In genomic region chr8:70359411-70359810, GRCm38 (mm10) we compare ENCODE assay signal across 11 mouse cellular contexts. TPM values are rescaled to one million over a fixed set of nuclear protein-coding genes. Genes with fewer than 3 reads are reported as not detected.
DNase-seq lines count a peak whose midpoint lies in the region; ATAC-seq lines count a peak whose summit lies in the region.
"Had no signal": no experiment of that assay in that cellular context is flagged by ENCODE, and none has a peak within 500 bp of the region (broad histone marks: within the 10 kb centered on the region; RNA-seq: fewer than 3 reads in every experiment).

No protein-coding gene starts in this region.

- H3K9me3 ChIP-seq in hindbrain, embryonic 14.5 days (ENCODE audit: control insufficient read depth, low read length), result no peaks in the 10 kb centered on the region
- H3K9me3 ChIP-seq in hindbrain, embryonic 11.5 days (ENCODE audit: control insufficient read depth, low read length), result no peaks in the 10 kb centered on the region
- H3K9me3 ChIP-seq: limb, embryonic 13.5 days had no signal

- H3K4me3 ChIP-seq in hindbrain, embryonic 14.5 days (replicated peaks; ENCODE audit: low read length), result no peak overlapping the region
- H3K4me3 ChIP-seq in hindbrain, embryonic 11.5 days (ENCODE audit: low read depth, low read length), result no peak overlapping the region
- H3K4me3 ChIP-seq: limb, embryonic 13.5 days had no signal

- DNase-seq in hindbrain, embryonic 14.5 days (ENCODE audit: low spot score), result peak; percentile 44
- no peak for DNase-seq in hindbrain, embryonic 11.5 days (ENCODE audit: low spot score)
- DNase-seq in testis, postnatal 10 days (ENCODE audit: low spot score), result peak; percentile 64
- no peak for DNase-seq in testis, postnatal 14 days (ENCODE audit: low spot score)
- peak; percentile 78 for DNase-seq in gastrocnemius, adult 18-20 months (ENCODE audit: low spot score)
- no peak for DNase-seq in layer of hippocampus, adult 18-20 months (ENCODE audit: low spot score in 2 of 2)
- DNase-seq: embryo, embryonic 11 days; thymus, postnatal 4 days had no signal

- ATAC-seq in hindbrain, embryonic 14.5 days (ENCODE audit: low FRiP score), result no peak
- no peak for ATAC-seq in hindbrain, embryonic 11.5 days (ENCODE audit: low FRiP score)
- ATAC-seq in megakaryocyte, adult 5-6 weeks (ENCODE audit: poor library complexity, severe bottlenecking), result no peak

- no peak overlapping the region for H3K27ac ChIP-seq in hindbrain, embryonic 14.5 days
- no peak overlapping the region for H3K27ac ChIP-seq in hindbrain, embryonic 11.5 days (ENCODE audit: low read depth, low read length)
- H3K27ac ChIP-seq: limb, embryonic 13.5 days had no signal

- WGBS in hindbrain, embryonic 14.5 days, result 33% methylated on average over 3 of the region's 3 CpGs
- 45% methylated on average over 3 of the region's 3 CpGs for WGBS in hindbrain, embryonic 11.5 days

- H3K4me2 ChIP-seq in hindbrain, embryonic 14.5 days (replicated peaks), result no peak overlapping the region
- no peak overlapping the region for H3K4me2 ChIP-seq in hindbrain, embryonic 11.5 days (replicated peaks; ENCODE audit: low read depth, low read length)
- H3K4me2 ChIP-seq: limb, embryonic 13.5 days had no signal

- no peak overlapping the region for H3K9ac ChIP-seq in hindbrain, embryonic 14.5 days
- no peak overlapping the region for H3K9ac ChIP-seq in hindbrain, embryonic 11.5 days (ENCODE audit: low read depth, low read length)
- H3K9ac ChIP-seq: limb, embryonic 13.5 days had no signal

- H3K36me3 ChIP-seq in hindbrain, embryonic 14.5 days (replicated peaks; ENCODE audit: control insufficient read depth, insufficient read depth), result no peaks in the 10 kb centered on the region
- H3K36me3 ChIP-seq in hindbrain, embryonic 11.5 days (ENCODE audit: control insufficient read depth, insufficient read depth, low read length), result no peaks in the 10 kb centered on the region
- H3K36me3 ChIP-seq: limb, embryonic 13.5 days had no signal

- H3K27me3 ChIP-seq in hindbrain, embryonic 14.5 days (ENCODE audit: control insufficient read depth, insufficient read depth, low read length), result no peaks in the 10 kb centered on the region
- no peaks in the 10 kb centered on the region for H3K27me3 ChIP-seq in hindbrain, embryonic 11.5 days (ENCODE audit: control insufficient read depth, insufficient read depth, low read length)

- no peaks in the 10 kb centered on the region for H3K4me1 ChIP-seq in hindbrain, embryonic 14.5 days (replicated peaks; ENCODE audit: control insufficient read depth, insufficient read depth, low read length)
- no peaks in the 10 kb centered on the region for H3K4me1 ChIP-seq in hindbrain, embryonic 11.5 days (replicated peaks; ENCODE audit: control insufficient read depth, insufficient read depth, low read length)

RNA-seq across cellular contexts. Expression of gene Upf1, which starts 6.3 kb away (rescaled TPM):
- polyA plus RNA-seq in hindbrain, embryonic 14.5 days (2014; fragmentation: Nextera tagmentation; extraction: Ambion mirVana), result 17.3 and 17.9 TPM in 2 replicates
- 21.4 TPM in 2 replicates for polyA plus RNA-seq in hindbrain, embryonic 11.5 days (2014; fragmentation: Nextera tagmentation; extraction: Ambion mirVana)
- total RNA-seq in gastrocnemius, adult 18-20 months (2021), result 10 to 100 TPM; 29.8 to 31.1 TPM
- 10 to 100 TPM; 74.5 to 75.6 TPM for total RNA-seq in layer of hippocampus, adult 18-20 months (2021)
- total RNA-seq in megakaryocyte, adult 5-6 weeks (2015), result 10.9 and 11.7 TPM in 2 replicates
- 24.4 and 30.7 TPM in 2 replicates for total RNA-seq in megakaryocyte, adult 5-6 weeks (2017)

RNA-seq across cellular contexts. Expression of gene Comp, which starts 13.9 kb away (rescaled TPM):
- polyA plus RNA-seq in hindbrain, embryonic 14.5 days (2014; fragmentation: Nextera tagmentation; extraction: Ambion mirVana), result 0.10 and 0.27 TPM in 2 replicates
- 0.08 and 0.11 TPM in 2 replicates for polyA plus RNA-seq in hindbrain, embryonic 11.5 days (2014; fragmentation: Nextera tagmentation; extraction: Ambion mirVana)
- total RNA-seq in gastrocnemius, adult 18-20 months (2021), result 10 to 100 TPM in 1 of 2 experiments, 1 to 10 TPM in 1; 6.9 to 14.9 TPM
- under 1 TPM; 0.13 to 0.42 TPM for total RNA-seq in layer of hippocampus, adult 18-20 months (2021)
- total RNA-seq in megakaryocyte, adult 5-6 weeks (2015), result not detected in 2 replicates
- 0.12 TPM in 1 of 2 replicates, not detected in the other for total RNA-seq in megakaryocyte, adult 5-6 weeks (2017)
- total RNA-seq: megakaryocyte progenitor cell, adult 5-6 weeks had no signal

RNA-seq across cellular contexts. Expression of gene Gdf1, which starts 29.8 kb away (rescaled TPM):
- 0.23 and 3.2 TPM in 2 replicates for polyA plus RNA-seq in hindbrain, embryonic 14.5 days (2014; fragmentation: Nextera tagmentation; extraction: Ambion mirVana)
- 1.3 TPM in 2 replicates for polyA plus RNA-seq in hindbrain, embryonic 11.5 days (2014; fragmentation: Nextera tagmentation; extraction: Ambion mirVana)
- 1 to 10 TPM; 1.9 to 2.1 TPM for total RNA-seq in gastrocnemius, adult 18-20 months (2021)
- total RNA-seq in layer of hippocampus, adult 18-20 months (2021), result 10 to 100 TPM; 15.1 to 18.2 TPM
- total RNA-seq in megakaryocyte, adult 5-6 weeks (2015), result not detected in 2 replicates
- total RNA-seq in megakaryocyte, adult 5-6 weeks (2017), result not detected in 2 replicates
- total RNA-seq: megakaryocyte progenitor cell, adult 5-6 weeks had no signal

RNA-seq across cellular contexts. Expression of gene Cers1, which starts 43.8 kb away (rescaled TPM):
- 42.9 TPM in 2 replicates for polyA plus RNA-seq in hindbrain, embryonic 14.5 days (2014; fragmentation: Nextera tagmentation; extraction: Ambion mirVana)
- 5.7 and 6.2 TPM in 2 replicates for polyA plus RNA-seq in hindbrain, embryonic 11.5 days (2014; fragmentation: Nextera tagmentation; extraction: Ambion mirVana)
- 10 to 100 TPM; 13.4 to 15.9 TPM for total RNA-seq in gastrocnemius, adult 18-20 months (2021)
- 100 to 1,000 TPM; 112 to 116 TPM for total RNA-seq in layer of hippocampus, adult 18-20 months (2021)
- total RNA-seq in megakaryocyte, adult 5-6 weeks (2015), result not detected in 2 replicates
- not detected in 2 replicates for total RNA-seq in megakaryocyte, adult 5-6 weeks (2017)
- total RNA-seq: megakaryocyte progenitor cell, adult 5-6 weeks had no signal

RNA-seq across cellular contexts. Expression of gene Cope, which starts 57.1 kb away (rescaled TPM):
- 256 and 288 TPM in 2 replicates for polyA plus RNA-seq in hindbrain, embryonic 14.5 days (2014; fragmentation: Nextera tagmentation; extraction: Ambion mirVana)
- 268 and 278 TPM in 2 replicates for polyA plus RNA-seq in hindbrain, embryonic 11.5 days (2014; fragmentation: Nextera tagmentation; extraction: Ambion mirVana)
- total RNA-seq in gastrocnemius, adult 18-20 months (2021), result 100 to 1,000 TPM; 133 to 135 TPM
- total RNA-seq in layer of hippocampus, adult 18-20 months (2021), result 100 to 1,000 TPM; 125 to 149 TPM
- total RNA-seq in megakaryocyte, adult 5-6 weeks (2015), result 163 and 178 TPM in 2 replicates
- 89.1 and 96.1 TPM in 2 replicates for total RNA-seq in megakaryocyte, adult 5-6 weeks (2017)

Comparison
In these comparisons a context has a peak if more than half of its experiments do, and no peak if none do; other contexts are left out.
1. DNase-seq: peak in hindbrain, embryonic 14.5 days (single experiment), testis, postnatal 10 days (single experiment) and gastrocnemius, adult 18-20 months (single experiment); none in hindbrain, embryonic 11.5 days (single experiment), testis, postnatal 14 days (single experiment) and layer of hippocampus, adult 18-20 months (0 of 2).
2. RNA of gene Comp, which starts 13.9 kb away (total RNA-seq): 6.9 to 14.9 TPM in gastrocnemius, adult 18-20 months; 0.13 to 0.42 TPM in layer of hippocampus, adult 18-20 months and 0.12 TPM in megakaryocyte, adult 5-6 weeks; every median in the first group is over 4 times any median in the second.
3. RNA of gene Gdf1, which starts 29.8 kb away (total RNA-seq): 15.1 to 18.2 TPM in layer of hippocampus, adult 18-20 months; 1.9 to 2.1 TPM in gastrocnemius, adult 18-20 months and not detected in megakaryocyte, adult 5-6 weeks; every median in the first group is over 4 times any median in the second.